Mouse (Mus musculus): ENCODE data around the gene Mpdu1.
A peak's percentile ranks its signal among the peaks of the same experiment; 100 is the strongest.
"Not testable (repeated sequence)": the region's sequence is repeated elsewhere in the genome, so short reads cannot be mapped to it uniquely, and the experiment has no call there.

The Mpdu1 gene

GRCm38 (mm10) chr11:69617805-69618204 is 44.6 kb downstream of the Mpdu1 start, which contains the start of gene Shbg:
Gene Shbg, minus strand, starts transcription at chr11:69617905.
- DNase-seq, result no peak

- no peak for DNase-seq
Observed at GRCm38 (mm10) chr11:69616781-69617180, 45.7 kb downstream of the Mpdu1 start.

- not testable (repeated sequence) for DNase-seq
Observed at GRCm38 (mm10) chr11:69614257-69614588, 48.2 kb downstream of the Mpdu1 start.

- DNase-seq, result peak; percentile 81
Observed at GRCm38 (mm10) chr11:69613553-69614256, 48.7 kb downstream of the Mpdu1 start.

GRCm38 (mm10) chr11:69610899-69611298 is 51.5 kb downstream of the Mpdu1 start:
- DNase-seq, result no peak

- no peak for DNase-seq
Observed at GRCm38 (mm10) chr11:69609416-69609815, 53.0 kb downstream of the Mpdu1 start.

GRCm38 (mm10) chr11:69608525-69608924 is 53.9 kb downstream of the Mpdu1 start:
- no peak for DNase-seq

- DNase-seq, result no peak
Observed at GRCm38 (mm10) chr11:69606832-69607231, 55.6 kb downstream of the Mpdu1 start.
